Comparison of ENCODE assay signal across 10 mouse cellular contexts in genomic region chr10:5096996-5097753, GRCm38 (mm10). TPM values are rescaled to one million over a fixed set of nuclear protein-coding genes. Genes with fewer than 3 reads are reported as not detected.
DNase-seq lines count a peak whose midpoint lies in the region; ATAC-seq and TF ChIP-seq lines count a peak whose summit lies in the region.
"Had no signal": no experiment of that assay in that cellular context is flagged by ENCODE, and none has a peak within 500 bp of the region (broad histone marks: within the 10 kb centered on the region; RNA-seq: fewer than 3 reads in every experiment).

No protein-coding gene starts in this region.

- H3K27ac ChIP-seq in forebrain, embryonic 14.5 days (ENCODE audit: low read depth, low read length): no peak overlapping the region
- H3K27ac ChIP-seq in forebrain, embryonic 12.5 days: no peak overlapping the region
- no peak overlapping the region for H3K27ac ChIP-seq in midbrain, embryonic 14.5 days (replicated peaks; ENCODE audit: low read depth, low read length)
- H3K27ac ChIP-seq in midbrain, embryonic 10.5 days (replicated peaks): no peak overlapping the region
- H3K27ac ChIP-seq in liver, postnatal 0 days (ENCODE audit: low read depth): no peak overlapping the region
- H3K27ac ChIP-seq: midbrain, embryonic 12.5 days had no signal

- no peak for TF ChIP-seq CTCF in liver, postnatal 0 days (IDR thresholded peaks at IDR 0.05; ENCODE audit: low read depth)

- intact Hi-C loops in heart, postnatal 14 days (cut with DNase I): no loop called here

- H3K9me3 ChIP-seq in forebrain, embryonic 14.5 days (replicated peaks; ENCODE audit: control insufficient read depth, low read length): no peaks in the 10 kb centered on the region
- H3K9me3 ChIP-seq in forebrain, embryonic 12.5 days: no peaks in the 10 kb centered on the region
- H3K9me3 ChIP-seq in midbrain, embryonic 14.5 days (ENCODE audit: control insufficient read depth, low read length): no peaks in the 10 kb centered on the region
- H3K9me3 ChIP-seq in midbrain, embryonic 10.5 days (replicated peaks): no peaks in the 10 kb centered on the region
- no peaks in the 10 kb centered on the region for H3K9me3 ChIP-seq in liver, postnatal 0 days (ENCODE audit: low read length)
- H3K9me3 ChIP-seq: midbrain, embryonic 12.5 days had no signal

- no peak for ATAC-seq in forebrain, embryonic 14.5 days
- ATAC-seq in forebrain, embryonic 12.5 days (ENCODE audit: low FRiP score): no peak
- no peak for ATAC-seq in midbrain, embryonic 14.5 days (ENCODE audit: low FRiP score, low TSS enrichment)
- ATAC-seq in liver, postnatal 0 days: no peak

- H3K4me2 ChIP-seq in forebrain, embryonic 14.5 days (ENCODE audit: low read length): no peak overlapping the region
- no peak overlapping the region for H3K4me2 ChIP-seq in forebrain, embryonic 12.5 days
- no peak overlapping the region for H3K4me2 ChIP-seq in midbrain, embryonic 14.5 days (ENCODE audit: low read length)
- H3K4me2 ChIP-seq in liver, postnatal 0 days (ENCODE audit: low read depth, low read length): no peak overlapping the region
- H3K4me2 ChIP-seq: midbrain, embryonic 12.5 days had no signal

- WGBS in forebrain, embryonic 14.5 days: 68% methylated on average over 10 of the region's 10 CpGs
- WGBS in forebrain, embryonic 12.5 days: 82% methylated on average over 10 of the region's 10 CpGs
- 83% methylated on average over 10 of the region's 10 CpGs for WGBS in midbrain, embryonic 14.5 days
- 88% methylated on average over 10 of the region's 10 CpGs for WGBS in midbrain, embryonic 10.5 days
- WGBS in liver, postnatal 0 days (ENCODE audit: insufficient replicate concordance): 85% methylated on average over 10 of the region's 10 CpGs

- H3K27me3 ChIP-seq in forebrain, embryonic 14.5 days (replicated peaks; ENCODE audit: control insufficient read depth, insufficient read depth, low read length): no peaks in the 10 kb centered on the region
- H3K27me3 ChIP-seq in forebrain, embryonic 12.5 days: no peaks in the 10 kb centered on the region
- no peaks in the 10 kb centered on the region for H3K27me3 ChIP-seq in midbrain, embryonic 14.5 days (ENCODE audit: control insufficient read depth, insufficient read depth, low read length)
- H3K27me3 ChIP-seq in midbrain, embryonic 10.5 days (ENCODE audit: low read depth, poor library complexity, severe bottlenecking): no peaks in the 10 kb centered on the region
- no peaks in the 10 kb centered on the region for H3K27me3 ChIP-seq in liver, postnatal 0 days (ENCODE audit: insufficient read depth, low read length)
- H3K27me3 ChIP-seq: midbrain, embryonic 12.5 days had no signal

- DNase-seq in forebrain, embryonic 14.5 days (ENCODE audit: low spot score): peak; percentile 20
- DNase-seq in midbrain, embryonic 14.5 days: peak; percentile 14
- DNase-seq in midbrain, embryonic 10.5 days (ENCODE audit: low spot score): no peak
- peak; percentile 58 to 66 for DNase-seq in heart, postnatal 14 days
- DNase-seq in right cerebral cortex, postnatal 25 days: peak; percentile 26
- DNase-seq in liver, postnatal 0 days: no peak
- DNase-seq in adrenal gland, postnatal 4 days (ENCODE audit: low spot score in 2 of 2): no peak

- TF ChIP-seq EP300 in liver, postnatal 0 days (IDR thresholded peaks at IDR 0.05; ENCODE audit: low read depth): no peak

- no peaks in the 10 kb centered on the region for H3K36me3 ChIP-seq in forebrain, embryonic 14.5 days (ENCODE audit: control insufficient read depth, insufficient read depth, low read length)
- H3K36me3 ChIP-seq in forebrain, embryonic 12.5 days (replicated peaks): no peaks in the 10 kb centered on the region
- H3K36me3 ChIP-seq in midbrain, embryonic 14.5 days (ENCODE audit: control insufficient read depth, insufficient read depth, low read length): peaks cover 15% of the 10 kb centered on the region
- H3K36me3 ChIP-seq in midbrain, embryonic 10.5 days: no peaks in the 10 kb centered on the region
- H3K36me3 ChIP-seq in liver, postnatal 0 days (replicated peaks; ENCODE audit: insufficient read depth, low read length): peaks cover 26% of the 10 kb centered on the region
- H3K36me3 ChIP-seq: midbrain, embryonic 12.5 days had no signal

- H3K4me3 ChIP-seq in forebrain, embryonic 14.5 days (ENCODE audit: low read depth, low read length): no peak overlapping the region
- H3K4me3 ChIP-seq in forebrain, embryonic 12.5 days (replicated peaks): no peak overlapping the region
- no peak overlapping the region for H3K4me3 ChIP-seq in midbrain, embryonic 14.5 days (replicated peaks; ENCODE audit: low read depth, low read length)
- no peak overlapping the region for H3K4me3 ChIP-seq in midbrain, embryonic 10.5 days
- no peak overlapping the region for H3K4me3 ChIP-seq in liver, postnatal 0 days (ENCODE audit: low read depth, low read length)
- H3K4me3 ChIP-seq: midbrain, embryonic 12.5 days had no signal

- H3K9ac ChIP-seq in forebrain, embryonic 14.5 days (ENCODE audit: low read length): no peak overlapping the region
- H3K9ac ChIP-seq in forebrain, embryonic 12.5 days: no peak overlapping the region
- H3K9ac ChIP-seq in midbrain, embryonic 14.5 days (replicated peaks; ENCODE audit: low read length): no peak overlapping the region
- H3K9ac ChIP-seq in liver, postnatal 0 days (replicated peaks): no peak overlapping the region
- H3K9ac ChIP-seq: midbrain, embryonic 12.5 days had no signal

- no peaks in the 10 kb centered on the region for H3K4me1 ChIP-seq in forebrain, embryonic 14.5 days (ENCODE audit: control insufficient read depth, insufficient read depth, low read length)
- H3K4me1 ChIP-seq in forebrain, embryonic 12.5 days: no peaks in the 10 kb centered on the region
- H3K4me1 ChIP-seq in midbrain, embryonic 14.5 days (ENCODE audit: control insufficient read depth, insufficient read depth, low read length): no peaks in the 10 kb centered on the region
- H3K4me1 ChIP-seq in midbrain, embryonic 10.5 days: no peaks in the 10 kb centered on the region
- H3K4me1 ChIP-seq in liver, postnatal 0 days (ENCODE audit: insufficient read depth): no peaks in the 10 kb centered on the region
- H3K4me1 ChIP-seq: midbrain, embryonic 12.5 days had no signal

RNA-seq across cellular contexts. Expression of gene Gm10097, which starts 28.2 kb away (rescaled TPM):
- polyA plus RNA-seq in forebrain, embryonic 14.5 days (2014; fragmentation: Nextera tagmentation; extraction: Ambion mirVana): not detected in 2 replicates
- 0.09 TPM in 1 of 2 replicates, not detected in the other for polyA plus RNA-seq in forebrain, embryonic 12.5 days (2016; fragmentation: Nextera tagmentation; extraction: Ambion mirVana)
- 0.15 and 0.26 TPM in 2 replicates for polyA plus RNA-seq in midbrain, embryonic 14.5 days (2014; fragmentation: Nextera tagmentation; extraction: Ambion mirVana)
- 0.05 TPM in 1 of 2 replicates, not detected in the other for polyA plus RNA-seq in midbrain, embryonic 10.5 days (2016; fragmentation: Nextera tagmentation; extraction: Ambion mirVana)
- total RNA-seq in heart, postnatal 14 days (2021): under 1 TPM; 0.36 to 0.54 TPM
- polyA plus RNA-seq in liver, postnatal 0 days (2015; fragmentation: Nextera tagmentation; extraction: Ambion mirVana): 0.06 and 0.07 TPM in 2 replicates
- under 1 TPM in 1 of 2 experiments, not detected in 1; 0.11 TPM for total RNA-seq in adrenal gland, postnatal 4 days (2021)
- total RNA-seq: layer of hippocampus, adult 8-10 months had no signal
- polyA plus RNA-seq: midbrain, embryonic 12.5 days had no signal

Comparison
In these comparisons a context has a peak if more than half of its experiments do, and no peak if none do; other contexts are left out.
1. DNase-seq: peak in forebrain, embryonic 14.5 days (single experiment), midbrain, embryonic 14.5 days (single experiment), heart, postnatal 14 days (2 of 2) and right cerebral cortex, postnatal 25 days (single experiment); none in midbrain, embryonic 10.5 days (single experiment), liver, postnatal 0 days (single experiment) and adrenal gland, postnatal 4 days (0 of 2).